Mouse (Mus musculus): ENCODE results near the gene Ttf1. TPM values are rescaled to one million over a fixed set of nuclear protein-coding genes. Genes with fewer than 3 reads are reported as not detected.
A peak's percentile ranks its signal among the peaks of the same experiment; 100 is the strongest.

Gene Ttf1
- polyA plus RNA-seq, 1 experiment from 2014 or later, result 10.1 TPM

DNA sequence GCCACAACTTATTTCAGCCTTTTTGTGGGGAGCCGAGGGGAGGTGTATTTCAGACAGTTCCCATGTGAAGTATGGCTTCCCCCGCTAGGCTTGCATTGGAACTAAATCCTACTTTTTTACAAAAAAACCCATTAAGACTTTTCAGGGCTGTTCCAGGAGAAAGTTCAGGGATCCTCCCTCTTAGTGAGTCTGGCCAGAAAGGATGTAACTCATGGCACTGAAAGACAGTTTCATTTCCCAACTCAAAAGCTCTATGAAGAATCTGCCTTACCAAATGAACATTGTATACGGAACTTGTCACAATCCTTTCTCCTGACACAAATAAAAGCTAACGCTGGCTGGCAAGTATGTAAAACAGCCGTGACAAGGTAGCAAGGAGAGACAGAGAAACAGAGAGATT, 20.3 kb upstream of the Ttf1 start:
- 27% methylated on average over 5 of the region's 5 CpGs for WGBS
- H3K36me3 ChIP-seq, result no peaks in the 10 kb centered on the region

DNA sequence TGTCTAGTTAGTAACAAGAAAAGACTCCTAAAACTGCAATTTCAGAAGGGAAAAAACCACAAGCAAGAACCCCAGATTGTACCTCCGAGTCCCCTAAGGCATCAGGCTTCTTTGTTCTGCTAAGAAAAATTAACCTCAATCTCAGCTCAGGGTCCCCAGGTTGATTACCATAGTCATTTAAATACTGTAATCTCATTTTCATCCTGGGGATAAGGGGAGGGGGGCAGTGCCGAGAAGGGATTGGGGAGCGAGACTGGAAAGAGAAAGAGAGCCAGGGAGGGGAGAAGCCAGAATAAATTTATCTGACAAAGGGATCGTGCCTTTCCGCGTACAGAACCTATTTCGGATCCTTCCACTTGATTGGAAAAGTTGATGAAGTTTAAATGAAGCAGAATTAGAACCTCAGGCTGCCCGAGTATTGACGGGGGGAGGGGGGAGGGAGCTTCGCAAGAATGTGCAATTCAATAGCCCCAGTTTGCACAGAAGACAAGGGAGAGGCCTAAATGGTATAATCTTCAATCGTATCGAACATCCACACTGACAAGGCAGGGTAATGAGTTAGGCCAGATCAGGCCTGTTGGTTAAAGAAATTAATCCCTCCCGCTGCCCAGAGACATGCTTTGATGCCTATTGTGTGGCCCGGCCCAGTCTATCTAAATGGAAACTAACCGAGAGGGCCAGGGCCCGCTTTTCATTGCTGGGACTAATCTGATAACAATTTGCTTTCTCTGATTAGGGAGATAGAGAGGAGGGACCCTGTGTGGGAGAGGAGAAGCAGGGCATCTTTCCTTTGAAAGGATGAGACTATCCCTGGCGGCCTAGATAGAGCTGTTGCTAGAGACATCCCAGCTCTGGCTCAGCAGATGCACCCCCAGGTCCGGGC, 19.2 kb upstream of the Ttf1 start:
- no peak overlapping the region for H3K4me3 ChIP-seq
- peak overlapping the region; percentile 53 for H3K27ac ChIP-seq
- H3K4me1 ChIP-seq (replicated peaks), result peaks cover 28% of the 10 kb centered on the region
- no peak for ATAC-seq (ENCODE audit: low FRiP score)
- no peak overlapping the region for H3K9ac ChIP-seq
- peaks cover 79% of the 10 kb centered on the region for H3K27me3 ChIP-seq
- H3K4me2 ChIP-seq, result no peak overlapping the region
- no peaks in the 10 kb centered on the region for H3K36me3 ChIP-seq
- WGBS, result 10% methylated on average over 18 of the region's 18 CpGs
- no peaks in the 10 kb centered on the region for H3K9me3 ChIP-seq

More for the DNA sequence above, 20.3 kb upstream of the Ttf1 start:
- H3K27ac ChIP-seq, result 0 out of 2 replicates have a peak overlapping the region, but pooled peaks have one; percentile 53
- H3K4me1 ChIP-seq (replicated peaks), result peaks cover 26% of the 10 kb centered on the region
- H3K9me3 ChIP-seq, result no peaks in the 10 kb centered on the region
- no peak overlapping the region for H3K4me2 ChIP-seq
- no peak for ATAC-seq (ENCODE audit: low FRiP score)
- H3K9ac ChIP-seq, result no peak overlapping the region
- no peak overlapping the region for H3K4me3 ChIP-seq
- peaks cover 72% of the 10 kb centered on the region for H3K27me3 ChIP-seq

DNA sequence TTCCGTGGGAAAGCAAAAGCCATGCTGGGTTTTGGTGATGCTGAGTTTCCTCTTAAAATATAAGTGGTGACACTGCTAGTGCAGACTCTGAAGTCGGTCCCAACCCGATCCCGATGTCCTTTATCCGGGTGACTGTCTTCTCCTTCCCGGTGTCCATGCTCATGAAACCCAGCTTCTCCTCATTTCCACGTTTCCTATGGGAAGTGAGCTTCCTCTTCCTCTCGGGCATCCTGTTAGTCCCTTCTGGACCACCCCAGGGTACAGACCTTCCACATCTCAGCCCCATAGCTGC, 18.6 kb upstream of the Ttf1 start:
- H3K4me2 ChIP-seq, result no peak overlapping the region
- H3K27ac ChIP-seq, result peak overlapping the region; percentile 53
- 25% methylated on average over 8 of the region's 8 CpGs for WGBS
- no peak for ATAC-seq (ENCODE audit: low FRiP score)
- no peaks in the 10 kb centered on the region for H3K9me3 ChIP-seq
- peaks cover 81% of the 10 kb centered on the region for H3K27me3 ChIP-seq
- H3K4me1 ChIP-seq (replicated peaks), result peaks cover 34% of the 10 kb centered on the region
- no peaks in the 10 kb centered on the region for H3K36me3 ChIP-seq
- H3K9ac ChIP-seq, result no peak overlapping the region
- H3K4me3 ChIP-seq, result no peak overlapping the region

DNA sequence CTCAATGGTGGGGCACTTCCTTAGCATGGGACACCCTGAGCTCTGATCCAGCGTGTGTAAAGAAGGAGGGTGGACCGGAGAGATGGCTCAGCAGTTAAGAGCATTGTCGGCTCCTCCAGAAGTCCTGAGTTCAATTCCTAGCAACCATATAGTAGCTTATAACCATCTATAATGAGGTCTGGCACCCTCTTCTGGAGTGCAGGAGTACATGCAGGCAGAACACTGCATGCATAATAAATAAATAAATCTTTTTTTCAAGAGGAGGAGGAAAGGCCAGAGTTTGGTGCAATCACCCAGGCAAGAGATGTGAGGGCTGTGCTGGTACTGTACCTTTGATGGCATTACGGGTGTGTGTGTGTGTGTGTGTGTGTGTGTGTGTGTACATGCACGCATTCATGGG, 17.9 kb upstream of the Ttf1 start:
- H3K4me2 ChIP-seq, result no peak overlapping the region
- H3K9me3 ChIP-seq, result no peaks in the 10 kb centered on the region
- no peaks in the 10 kb centered on the region for H3K36me3 ChIP-seq
- peaks cover 37% of the 10 kb centered on the region for H3K4me1 ChIP-seq (replicated peaks)
- H3K9ac ChIP-seq, result no peak overlapping the region
- H3K27ac ChIP-seq, result 0 out of 2 replicates have a peak overlapping the region, but pooled peaks have one; percentile 53
- 83% methylated on average over 5 of the region's 5 CpGs for WGBS
- no peak for ATAC-seq (ENCODE audit: low FRiP score)
- peaks cover 81% of the 10 kb centered on the region for H3K27me3 ChIP-seq
- H3K4me3 ChIP-seq, result no peak overlapping the region

DNA sequence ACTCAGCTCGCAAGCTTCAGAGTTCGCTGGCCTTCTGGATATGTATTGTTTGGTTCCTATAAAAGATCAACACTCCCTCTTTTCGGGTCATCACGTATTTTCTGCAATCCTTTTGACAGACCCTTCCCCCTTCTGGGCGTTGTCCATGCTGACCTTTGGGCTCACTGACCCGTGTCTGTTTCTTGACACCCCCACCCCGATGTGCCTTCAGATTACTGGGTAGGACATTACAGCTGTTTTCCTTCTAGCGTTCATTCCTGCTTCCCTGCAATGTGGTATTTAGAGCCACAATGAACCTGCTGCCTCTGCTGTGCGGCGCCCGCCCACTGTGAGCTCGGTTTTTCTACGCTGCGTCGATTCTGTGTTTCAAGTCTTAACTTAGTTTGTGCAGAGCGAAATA, 13.9 kb upstream of the Ttf1 start:
- no peaks in the 10 kb centered on the region for H3K36me3 ChIP-seq
- H3K4me1 ChIP-seq (replicated peaks), result peaks cover 29% of the 10 kb centered on the region
- H3K9ac ChIP-seq, result peak overlapping the region; percentile 9; the same call in 1 of the 2 replicates
- peak overlapping the region; percentile 29; the same call in 1 of the 2 replicates for H3K4me2 ChIP-seq
- H3K4me3 ChIP-seq, result no peak overlapping the region
- 14% methylated on average over 16 of the region's 16 CpGs for WGBS
- no peak overlapping the region for H3K27ac ChIP-seq
- no peak for ATAC-seq (ENCODE audit: low FRiP score)
- no peaks in the 10 kb centered on the region for H3K9me3 ChIP-seq
- peaks cover 84% of the 10 kb centered on the region for H3K27me3 ChIP-seq

DNA sequence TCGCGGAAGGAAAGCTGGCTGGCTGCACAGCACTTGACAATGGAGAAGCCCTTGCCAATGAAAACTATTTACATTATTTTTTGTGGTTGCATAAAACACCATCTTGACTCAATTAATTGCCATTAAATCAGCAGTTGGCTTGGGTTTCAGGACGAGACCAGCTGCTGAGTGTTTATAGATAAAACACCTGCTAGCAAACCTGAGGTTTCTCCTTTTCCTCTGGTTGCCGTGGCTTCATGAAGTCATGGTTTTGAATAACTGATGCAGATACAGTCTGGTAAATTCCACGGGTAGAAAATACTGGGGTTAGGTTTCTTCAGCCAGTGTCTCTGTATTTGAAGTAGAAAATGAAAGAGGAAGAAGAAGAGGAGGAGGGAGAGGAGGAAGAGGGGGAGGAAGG, 8.1 kb upstream of the Ttf1 start:
- H3K9me3 ChIP-seq, result no peaks in the 10 kb centered on the region
- no peaks in the 10 kb centered on the region for H3K36me3 ChIP-seq
- H3K4me3 ChIP-seq, result no peak overlapping the region
- H3K27ac ChIP-seq, result no peak overlapping the region
- H3K9ac ChIP-seq, result no peak overlapping the region
- ATAC-seq (ENCODE audit: low FRiP score), result no peak
- H3K27me3 ChIP-seq, result peaks cover 66% of the 10 kb centered on the region
- WGBS, result 45% methylated on average over 5 of the region's 5 CpGs
- peaks cover 19% of the 10 kb centered on the region for H3K4me1 ChIP-seq (replicated peaks)
- no peak overlapping the region for H3K4me2 ChIP-seq

DNA sequence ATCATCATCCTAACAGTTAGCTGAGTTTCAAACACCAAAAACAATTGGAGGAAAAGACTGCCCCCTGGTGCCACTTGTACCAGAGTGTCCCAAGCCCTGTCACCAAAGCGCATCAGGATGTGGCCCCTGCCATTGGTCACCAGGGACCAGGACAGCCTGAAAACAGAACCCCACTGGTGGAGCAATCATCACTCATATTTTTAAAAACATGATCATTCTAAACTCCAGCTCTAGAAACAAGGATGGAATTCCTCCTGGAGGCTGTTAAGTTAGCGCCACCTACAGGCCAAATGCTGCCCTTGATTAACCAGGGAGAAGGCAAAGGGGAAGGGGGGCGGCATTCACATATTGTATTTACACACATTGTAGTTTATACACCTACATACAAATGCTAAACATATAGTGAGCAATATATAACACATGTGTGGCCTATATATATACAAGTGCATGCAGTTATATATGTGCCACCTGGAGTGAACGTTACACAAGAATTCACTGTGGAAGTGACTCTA, 7.1 kb upstream of the Ttf1 start:
- ATAC-seq (ENCODE audit: low FRiP score), result 0 out of 2 replicates have a peak, but pooled peaks have one; percentile 47
- H3K27me3 ChIP-seq, result peaks cover 67% of the 10 kb centered on the region
- WGBS, result 29% methylated on average over 4 of the region's 4 CpGs
- no peak overlapping the region for H3K4me2 ChIP-seq
- H3K4me3 ChIP-seq, result no peak overlapping the region
- H3K4me1 ChIP-seq (replicated peaks), result peaks cover 19% of the 10 kb centered on the region
- H3K36me3 ChIP-seq, result no peaks in the 10 kb centered on the region
- no peak overlapping the region for H3K9ac ChIP-seq
- no peaks in the 10 kb centered on the region for H3K9me3 ChIP-seq
- no peak overlapping the region for H3K27ac ChIP-seq

DNA sequence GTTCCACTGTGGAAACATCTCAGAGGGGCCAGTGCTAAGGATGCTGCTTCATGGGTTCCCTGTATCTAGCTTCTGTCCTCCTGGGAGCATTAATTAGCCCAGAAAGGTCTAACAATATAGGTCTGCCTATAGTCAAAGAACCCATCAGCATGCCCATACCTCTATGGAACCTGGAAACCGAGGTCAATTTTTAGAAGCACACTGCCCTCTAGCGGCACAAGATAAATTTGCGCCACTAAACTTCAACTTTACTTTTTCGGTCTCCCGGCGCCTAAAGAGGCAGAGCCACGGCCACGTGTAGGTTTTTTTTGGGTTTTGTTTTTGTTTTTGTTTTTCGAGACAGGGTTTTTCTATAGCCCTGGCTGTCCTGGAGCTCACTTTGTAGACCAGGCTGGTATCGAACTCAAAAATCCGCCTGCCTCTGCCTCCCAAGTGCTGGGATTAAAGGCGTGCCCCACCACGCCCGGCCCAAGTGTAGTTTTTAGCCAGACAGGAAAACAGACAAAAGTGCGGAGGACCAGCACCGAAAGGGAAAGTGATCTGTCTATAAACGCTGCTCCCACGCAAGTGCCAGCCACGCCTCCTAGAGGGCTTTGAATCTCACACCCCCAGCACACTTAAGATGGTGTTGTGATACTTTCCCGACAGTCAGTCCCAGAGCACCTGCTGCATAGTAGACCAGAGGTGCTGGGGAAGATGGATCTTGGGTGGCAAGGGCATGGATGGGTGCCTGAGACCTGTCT, 6.1 kb upstream of the Ttf1 start:
- no peaks in the 10 kb centered on the region for H3K9me3 ChIP-seq
- peak overlapping the region; percentile 50 for H3K4me3 ChIP-seq
- H3K9ac ChIP-seq, result peak overlapping the region; percentile 67; the same call in 1 of the 2 replicates
- no peaks in the 10 kb centered on the region for H3K36me3 ChIP-seq
- H3K27me3 ChIP-seq, result peaks cover 66% of the 10 kb centered on the region
- H3K27ac ChIP-seq, result no peak overlapping the region
- peak overlapping the region; percentile 76 for H3K4me2 ChIP-seq
- peak; percentile 59; the same call in 1 of the 2 replicates for ATAC-seq (ENCODE audit: low FRiP score)
- 5% methylated on average over 20 of the region's 20 CpGs for WGBS
- peaks cover 19% of the 10 kb centered on the region for H3K4me1 ChIP-seq (replicated peaks)

DNA sequence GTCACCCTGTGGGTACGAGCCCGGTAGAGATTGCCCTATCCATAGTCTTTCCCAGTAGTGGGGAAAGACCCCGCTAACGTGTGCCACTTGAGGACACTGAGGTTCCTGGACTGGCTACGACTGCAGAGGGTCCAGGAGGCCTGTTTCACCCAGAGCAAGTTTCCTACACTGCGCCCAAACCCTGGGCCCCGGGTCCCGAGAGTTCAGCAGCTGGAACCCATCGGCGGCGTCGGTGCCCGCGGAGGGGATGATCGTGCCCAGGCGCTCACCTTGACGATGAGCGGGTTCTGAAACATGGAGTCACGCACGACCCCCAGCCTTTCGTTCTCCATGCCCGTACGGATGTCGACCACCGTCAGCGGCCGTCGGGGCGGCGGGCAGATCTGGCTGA, 5.5 kb upstream of the Ttf1 start:
- Histone ChIP-seq H3K27ac (no peak overlapping the region), H3K4me2 (peak overlapping the region; percentile 76), H3K36me3 (no peaks in the 10 kb centered on the region), H3K27me3 (peaks cover 66% of the 10 kb centered on the region), H3K9ac (peak overlapping the region; percentile 67), H3K9me3 (no peaks in the 10 kb centered on the region), H3K4me3 (peak overlapping the region; percentile 50), H3K4me1 (replicated peaks) (peaks cover 19% of the 10 kb centered on the region)
- ATAC-seq (ENCODE audit: low FRiP score), result no peak; the same call in none of the 2 replicates
- WGBS, result 1% methylated on average over 30 of the region's 30 CpGs

DNA sequence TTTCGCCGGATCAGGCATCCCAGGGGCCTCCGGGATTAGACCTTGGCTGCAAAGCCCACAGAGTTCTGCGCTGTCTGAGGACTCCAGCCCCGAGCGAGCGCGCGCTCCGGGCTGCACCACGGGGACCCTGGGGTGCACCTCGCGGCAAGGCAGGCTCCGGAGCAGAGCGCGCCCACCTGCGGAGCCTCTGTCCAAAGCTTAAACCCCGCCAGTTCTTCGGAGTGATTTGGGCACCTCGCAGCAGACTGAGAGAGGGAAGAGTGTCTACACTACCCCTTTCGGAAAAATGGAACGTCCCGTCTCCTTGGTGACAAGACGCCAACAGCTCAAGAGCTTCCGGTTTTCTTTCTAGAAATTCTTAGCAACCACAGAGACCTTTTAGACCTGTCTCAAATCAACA, 5.1 kb upstream of the Ttf1 start, which contains the start of gene Cfap77:
Gene Cfap77 (minus strand): TSS at position 76 of the 400 bp plus-strand sequence.
- no peak within 1 kb of the TSS for H3K27ac ChIP-seq
- peaks cover 66% of the 10 kb centered on the region for H3K27me3 ChIP-seq
- peak within 1 kb of the TSS; percentile 67 for H3K9ac ChIP-seq
- under 1% methylated on average over 25 of the region's 25 CpGs for WGBS
- peak within 1 kb of the TSS; percentile 76 for H3K4me2 ChIP-seq
- ATAC-seq (ENCODE audit: low FRiP score), result peak; percentile 49; the same call in 1 of the 2 replicates
- H3K36me3 ChIP-seq, result no peaks in the 10 kb centered on the region
- H3K4me3 ChIP-seq, result peak within 1 kb of the TSS; percentile 50
- H3K9me3 ChIP-seq, result no peaks in the 10 kb centered on the region
- peaks cover 19% of the 10 kb centered on the region for H3K4me1 ChIP-seq (replicated peaks)

DNA sequence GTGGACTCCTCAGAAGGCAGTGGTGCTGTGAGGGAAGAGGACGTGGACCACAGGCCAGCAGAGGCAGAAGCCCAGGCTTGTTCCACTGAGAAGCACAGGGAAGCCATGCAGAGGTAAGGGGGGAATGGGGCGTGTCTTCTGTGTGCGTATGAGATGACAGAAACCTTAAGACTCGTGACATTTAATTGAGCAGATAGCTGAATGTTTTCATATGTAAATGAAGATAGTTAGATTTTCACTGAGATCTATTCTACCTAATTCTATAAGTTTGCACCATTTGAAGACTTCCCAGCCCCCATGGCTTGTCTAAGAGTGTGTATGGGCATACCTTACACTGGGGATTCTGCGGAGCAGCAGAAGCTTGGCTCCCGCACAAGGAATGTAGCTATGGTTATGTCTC, 5.7 kb downstream of the Ttf1 start:
- 88% methylated on average over 6 of the region's 6 CpGs for WGBS
- no peak overlapping the region for H3K27ac ChIP-seq
- ATAC-seq (ENCODE audit: low FRiP score), result no peak
- H3K27me3 ChIP-seq, result no peaks in the 10 kb centered on the region
- H3K9me3 ChIP-seq, result no peaks in the 10 kb centered on the region
- no peak overlapping the region for H3K9ac ChIP-seq
- H3K4me3 ChIP-seq, result no peak overlapping the region
- H3K36me3 ChIP-seq, result peaks cover 35% of the 10 kb centered on the region
- H3K4me2 ChIP-seq, result no peak overlapping the region
- peaks cover 8% of the 10 kb centered on the region for H3K4me1 ChIP-seq (replicated peaks)

DNA sequence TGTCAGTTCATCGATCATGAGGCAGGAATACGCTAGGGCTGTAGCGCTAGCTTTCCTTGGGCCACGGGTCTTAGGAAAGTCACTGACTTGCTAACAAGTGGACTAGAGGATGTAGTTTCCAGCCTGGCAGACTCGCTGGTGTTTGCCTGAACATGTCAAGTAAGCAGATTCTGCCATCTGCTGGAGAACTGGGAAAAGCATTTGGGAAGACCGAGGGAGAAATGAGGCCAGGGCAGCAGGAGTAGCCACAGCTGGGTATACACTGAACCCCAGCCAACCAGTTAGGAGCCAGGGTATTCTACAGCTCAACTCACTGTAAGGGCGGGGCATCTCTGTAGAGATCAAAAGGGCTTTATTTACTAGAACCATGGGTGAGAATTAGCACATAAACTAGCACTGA, 6.3 kb downstream of the Ttf1 start:
- peaks cover 42% of the 10 kb centered on the region for H3K36me3 ChIP-seq
- peaks cover 2% of the 10 kb centered on the region for H3K4me1 ChIP-seq (replicated peaks)
- no peak overlapping the region for H3K9ac ChIP-seq
- H3K27me3 ChIP-seq, result no peaks in the 10 kb centered on the region
- no peak overlapping the region for H3K27ac ChIP-seq
- ATAC-seq (ENCODE audit: low FRiP score), result no peak
- H3K4me3 ChIP-seq, result no peak overlapping the region
- no peak overlapping the region for H3K4me2 ChIP-seq
- no peaks in the 10 kb centered on the region for H3K9me3 ChIP-seq
- WGBS, result 53% methylated on average over 7 of the region's 7 CpGs

Data from hindbrain, embryonic 13.5 days (tissue).